Mouse (Mus musculus) central nervous system, embryonic 11.5 days (tissue): ENCODE data around the gene Itga6. TPM values are rescaled to one million over a fixed set of nuclear protein-coding genes. Genes with fewer than 3 reads are reported as not detected.

ENCODE experiments used
- polyA plus RNA-seq: library from polyadenylated mRNA; depleted of rRNA; stranded (reverse); fragments of >200 nt; gene quantifications from 2 replicates; pipeline ENCODE4 v1.2.3, GENCODE M21; 2012; rRNA removed

The Itga6 gene
- 30.0 and 35.7 TPM in 2 replicates for polyA plus RNA-seq

GRCm38 (mm10) chr2:71745610-71746374 lies at the start of gene Itga6:
Itga6 (plus strand) TSS chr2:71745616.

GRCm38 (mm10) chr2:71872801-71873443 lies 127.5 kb downstream of the Itga6 start, which contains the start of gene Pdk1:
Pdk1 (plus strand) TSS chr2:71873224.

Other genes with a start within 250 kb of the Itga6 start
- gene Dlx1, start 217.5 kb upstream of the Itga6 start, polyA plus RNA-seq: 19.1 and 23.3 TPM in 2 replicates
- gene Dlx2, start 198.9 kb upstream of the Itga6 start, polyA plus RNA-seq: 12.4 TPM in 2 replicates
- 22.8 and 23.8 TPM in 2 replicates for gene Pdk1, start 127.6 kb downstream of the Itga6 start, polyA plus RNA-seq
- 2.6 and 3.4 TPM in 2 replicates for gene Rapgef4, start 235.6 kb downstream of the Itga6 start, polyA plus RNA-seq